Mouse (Mus musculus): Measurements from ENCODE around the gene Foxn1. TPM values are rescaled to one million over a fixed set of nuclear protein-coding genes. Genes with fewer than 3 reads are reported as not detected.

The Foxn1 gene
- not detected in 2 replicates for polyA plus RNA-seq (2015; fragmentation: Nextera tagmentation; extraction: Ambion mirVana)

- no peak for ATAC-seq
- no peaks in the 10 kb centered on the region for H3K9me3 ChIP-seq (ENCODE audit: control insufficient read depth, low read length)
- H3K4me1 ChIP-seq (ENCODE audit: control insufficient read depth, insufficient read depth, low read depth, low read length), result no peaks in the 10 kb centered on the region
- no peak within 1 kb of the TSS for H3K4me3 ChIP-seq (ENCODE audit: low read length)
- H3K27ac ChIP-seq (ENCODE audit: low read depth, low read length), result no peak within 1 kb of the TSS
- 87% methylated on average over 14 of the region's 14 CpGs for WGBS
- no peak within 1 kb of the TSS for H3K4me2 ChIP-seq (ENCODE audit: low read length)
- H3K36me3 ChIP-seq (ENCODE audit: control insufficient read depth, insufficient read depth, low read length), result no peaks in the 10 kb centered on the region
- H3K9ac ChIP-seq (ENCODE audit: low read depth, low read length), result no peak within 1 kb of the TSS
- no peaks in the 10 kb centered on the region for H3K27me3 ChIP-seq (replicated peaks; ENCODE audit: control insufficient read depth, insufficient read depth, low read length)
Observed at GRCm38 (mm10) chr11:78386508-78387043, at the start of gene Foxn1. Foxn1 (minus strand) TSS chr11:78386558.

GRCm38 (mm10) chr11:78435776-78436349 lies 49.5 kb upstream of the Foxn1 start:
- 9% methylated on average over 19 of the region's 19 CpGs for WGBS
- H3K4me2 ChIP-seq (ENCODE audit: low read length), result no peak overlapping the region
- ATAC-seq, result no peak
- no peak overlapping the region for H3K9ac ChIP-seq (ENCODE audit: low read depth, low read length)
- no peak overlapping the region for H3K27ac ChIP-seq (ENCODE audit: low read depth, low read length)
- H3K27me3 ChIP-seq (replicated peaks; ENCODE audit: control insufficient read depth, insufficient read depth, low read length), result no peaks in the 10 kb centered on the region
- no peaks in the 10 kb centered on the region for H3K4me1 ChIP-seq (ENCODE audit: control insufficient read depth, insufficient read depth, low read depth, low read length)
- H3K36me3 ChIP-seq (ENCODE audit: control insufficient read depth, insufficient read depth, low read length), result no peaks in the 10 kb centered on the region
- H3K9me3 ChIP-seq (ENCODE audit: control insufficient read depth, low read length), result no peaks in the 10 kb centered on the region
- H3K4me3 ChIP-seq (ENCODE audit: low read length), result no peak overlapping the region

- H3K27me3 ChIP-seq (replicated peaks; ENCODE audit: control insufficient read depth, insufficient read depth, low read length), result no peaks in the 10 kb centered on the region
- no peak for ATAC-seq
- no peak overlapping the region for H3K4me3 ChIP-seq (ENCODE audit: low read length)
- no peaks in the 10 kb centered on the region for H3K9me3 ChIP-seq (ENCODE audit: control insufficient read depth, low read length)
- no peak overlapping the region for H3K27ac ChIP-seq (ENCODE audit: low read depth, low read length)
- 77% methylated on average over 4 of the region's 4 CpGs for WGBS
- no peak overlapping the region for H3K9ac ChIP-seq (ENCODE audit: low read depth, low read length)
- no peak overlapping the region for H3K4me2 ChIP-seq (ENCODE audit: low read length)
- H3K4me1 ChIP-seq (ENCODE audit: control insufficient read depth, insufficient read depth, low read depth, low read length), result no peaks in the 10 kb centered on the region
- H3K36me3 ChIP-seq (ENCODE audit: control insufficient read depth, insufficient read depth, low read length), result no peaks in the 10 kb centered on the region
Observed at GRCm38 (mm10) chr11:78434052-78434451, 47.7 kb upstream of the Foxn1 start.

GRCm38 (mm10) chr11:78431176-78431575 lies 44.8 kb upstream of the Foxn1 start:
- H3K27me3 ChIP-seq (replicated peaks; ENCODE audit: control insufficient read depth, insufficient read depth, low read length), result no peaks in the 10 kb centered on the region
- 88% methylated on average over 10 of the region's 10 CpGs for WGBS

GRCm38 (mm10) chr11:78430195-78430878 lies 44.0 kb upstream of the Foxn1 start:
- Histone ChIP-seq H3K9ac (ENCODE audit: low read depth, low read length) (no peak overlapping the region), H3K27ac (ENCODE audit: low read depth, low read length) (no peak overlapping the region), H3K4me1 (ENCODE audit: control insufficient read depth, insufficient read depth, low read depth, low read length) (no peaks in the 10 kb centered on the region), H3K4me2 (ENCODE audit: low read length) (no peak overlapping the region), H3K9me3 (ENCODE audit: control insufficient read depth, low read length) (no peaks in the 10 kb centered on the region), H3K27me3 (replicated peaks; ENCODE audit: control insufficient read depth, insufficient read depth, low read length) (no peaks in the 10 kb centered on the region), H3K36me3 (ENCODE audit: control insufficient read depth, insufficient read depth, low read length) (no peaks in the 10 kb centered on the region), H3K4me3 (ENCODE audit: low read length) (no peak overlapping the region)
- WGBS, result 56% methylated on average over 11 of the region's 11 CpGs
- no peak for ATAC-seq

More at GRCm38 (mm10) chr11:78431176-78431575, 44.8 kb upstream of the Foxn1 start:
- Histone ChIP-seq H3K4me1 (ENCODE audit: control insufficient read depth, insufficient read depth, low read depth, low read length) (no peaks in the 10 kb centered on the region), H3K9ac (ENCODE audit: low read depth, low read length) (no peak overlapping the region), H3K4me2 (ENCODE audit: low read length) (no peak overlapping the region), H3K27ac (ENCODE audit: low read depth, low read length) (no peak overlapping the region), H3K4me3 (ENCODE audit: low read length) (no peak overlapping the region), H3K9me3 (ENCODE audit: control insufficient read depth, low read length) (no peaks in the 10 kb centered on the region), H3K36me3 (ENCODE audit: control insufficient read depth, insufficient read depth, low read length) (no peaks in the 10 kb centered on the region)
- no peak for ATAC-seq

GRCm38 (mm10) chr11:78428309-78428708 lies 42.0 kb upstream of the Foxn1 start:
- Histone ChIP-seq H3K4me3 (ENCODE audit: low read length) (no peak overlapping the region), H3K4me1 (ENCODE audit: control insufficient read depth, insufficient read depth, low read depth, low read length) (no peaks in the 10 kb centered on the region), H3K4me2 (ENCODE audit: low read length) (no peak overlapping the region), H3K27ac (ENCODE audit: low read depth, low read length) (no peak overlapping the region), H3K27me3 (replicated peaks; ENCODE audit: control insufficient read depth, insufficient read depth, low read length) (no peaks in the 10 kb centered on the region), H3K36me3 (ENCODE audit: control insufficient read depth, insufficient read depth, low read length) (no peaks in the 10 kb centered on the region), H3K9me3 (ENCODE audit: control insufficient read depth, low read length) (no peaks in the 10 kb centered on the region), H3K9ac (ENCODE audit: low read depth, low read length) (no peak overlapping the region)
- no peak for ATAC-seq
- WGBS, result 71% methylated on average over 5 of the region's 5 CpGs

GRCm38 (mm10) chr11:78427655-78428054 lies 41.3 kb upstream of the Foxn1 start:
- Histone ChIP-seq H3K9me3 (ENCODE audit: control insufficient read depth, low read length) (no peaks in the 10 kb centered on the region), H3K36me3 (ENCODE audit: control insufficient read depth, insufficient read depth, low read length) (no peaks in the 10 kb centered on the region), H3K4me2 (ENCODE audit: low read length) (no peak overlapping the region), H3K9ac (ENCODE audit: low read depth, low read length) (no peak overlapping the region), H3K4me3 (ENCODE audit: low read length) (no peak overlapping the region), H3K27me3 (replicated peaks; ENCODE audit: control insufficient read depth, insufficient read depth, low read length) (no peaks in the 10 kb centered on the region), H3K4me1 (ENCODE audit: control insufficient read depth, insufficient read depth, low read depth, low read length) (no peaks in the 10 kb centered on the region), H3K27ac (ENCODE audit: low read depth, low read length) (no peak overlapping the region)
- ATAC-seq, result no peak
- 92% methylated on average over 6 of the region's 6 CpGs for whole genome bisulfite sequencing

- no peaks in the 10 kb centered on the region for H3K4me1 ChIP-seq (ENCODE audit: control insufficient read depth, insufficient read depth, low read depth, low read length)
- H3K9me3 ChIP-seq (ENCODE audit: control insufficient read depth, low read length), result no peaks in the 10 kb centered on the region
- no peak overlapping the region for H3K4me2 ChIP-seq (ENCODE audit: low read length)
- H3K36me3 ChIP-seq (ENCODE audit: control insufficient read depth, insufficient read depth, low read length), result no peaks in the 10 kb centered on the region
- WGBS, result 92% methylated on average over 1 of the region's 1 CpGs
- no peak overlapping the region for H3K27ac ChIP-seq (ENCODE audit: low read depth, low read length)
- no peak overlapping the region for H3K4me3 ChIP-seq (ENCODE audit: low read length)
- no peaks in the 10 kb centered on the region for H3K27me3 ChIP-seq (replicated peaks; ENCODE audit: control insufficient read depth, insufficient read depth, low read length)
- H3K9ac ChIP-seq (ENCODE audit: low read depth, low read length), result no peak overlapping the region
- no peak for ATAC-seq
Observed at GRCm38 (mm10) chr11:78425572-78425971, 39.2 kb upstream of the Foxn1 start.

- WGBS, result 60% methylated on average over 2 of the region's 2 CpGs
Observed at GRCm38 (mm10) chr11:78424352-78424751, 38.0 kb upstream of the Foxn1 start.

More at GRCm38 (mm10) chr11:78424352-78424751, 38.0 kb upstream of the Foxn1 start:
- H3K27ac ChIP-seq (ENCODE audit: low read depth, low read length), result no peak overlapping the region
- no peaks in the 10 kb centered on the region for H3K27me3 ChIP-seq (replicated peaks; ENCODE audit: control insufficient read depth, insufficient read depth, low read length)
- H3K36me3 ChIP-seq (ENCODE audit: control insufficient read depth, insufficient read depth, low read length), result no peaks in the 10 kb centered on the region
- H3K4me3 ChIP-seq (ENCODE audit: low read length), result no peak overlapping the region
- H3K9me3 ChIP-seq (ENCODE audit: control insufficient read depth, low read length), result no peaks in the 10 kb centered on the region
- no peak for ATAC-seq
- H3K9ac ChIP-seq (ENCODE audit: low read depth, low read length), result no peak overlapping the region
- no peaks in the 10 kb centered on the region for H3K4me1 ChIP-seq (ENCODE audit: control insufficient read depth, insufficient read depth, low read depth, low read length)
- H3K4me2 ChIP-seq (ENCODE audit: low read length), result no peak overlapping the region
